Mouse (Mus musculus) regulatory T cell (primary cell): ENCODE data around the gene Ces2b.
"Not testable (repeated sequence)": the region's sequence is repeated elsewhere in the genome, so short reads cannot be mapped to it uniquely, and the experiment has no call there.

Source experiments
- in situ Hi-C: fragments of 300-600 bp; cut with MboI, MseI; formaldehyde crosslinking; loops from one replicate; pipeline ENCODE4 v1.15.1; 2025; ENCODE audit warnings: high pct_unique_total_duplicates

The Ces2b gene

GRCm38 (mm10) chr8:104831440-104831839, at the start of gene Ces2b:
Gene Ces2b (plus strand): TSS chr8:104831572.
- in situ Hi-C loops, result no loop called here

GRCm38 (mm10) chr8:104787049-104787448, 44.3 kb upstream of the Ces2b start:
- in situ Hi-C loops, result no loop called here

- in situ Hi-C loops, result no loop called here
Measured at GRCm38 (mm10) chr8:104788929-104789328, 42.4 kb upstream of the Ces2b start.

DNA sequence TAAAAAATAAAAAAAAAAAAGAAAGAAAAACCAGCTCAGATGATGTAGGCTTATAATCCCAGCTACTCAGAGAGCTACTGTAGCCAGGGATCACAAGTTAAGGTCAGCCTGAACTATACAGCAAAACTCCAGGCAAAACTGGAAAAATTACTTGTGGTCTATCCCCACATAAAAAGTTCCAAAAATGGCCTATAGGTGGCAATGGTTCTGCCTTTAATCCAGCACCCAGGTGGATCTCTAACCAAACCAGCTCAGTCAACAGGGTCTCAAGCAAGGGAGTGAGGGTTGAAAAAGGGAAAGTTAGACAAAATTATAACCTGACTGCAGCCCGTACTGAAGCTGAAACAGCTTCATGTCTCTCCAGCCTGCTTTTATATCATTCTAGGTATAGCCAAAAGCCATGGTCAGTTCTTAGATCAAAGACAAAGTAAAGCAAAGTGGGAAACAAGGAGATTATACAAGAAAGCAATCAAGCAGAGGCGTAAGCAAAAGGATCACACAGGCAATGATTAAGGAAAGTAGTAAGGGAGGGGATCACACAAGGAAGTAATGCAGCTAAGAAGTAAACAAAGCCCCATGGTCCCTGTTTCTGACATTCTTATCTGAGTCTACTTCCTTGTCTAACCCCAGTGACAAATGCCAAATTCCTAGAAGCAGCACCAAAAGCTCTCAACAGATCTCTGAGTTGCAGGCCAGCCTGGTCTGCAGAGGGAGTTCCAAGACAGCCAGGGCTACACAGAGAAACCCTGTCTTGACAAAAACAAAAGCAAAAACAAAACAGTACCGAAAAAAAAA, 41.3 kb upstream of the Ces2b start:
- in situ Hi-C loops, result no loop called here

GRCm38 (mm10) chr8:104799385-104799784, 32.0 kb upstream of the Ces2b start:
- in situ Hi-C loops, result loop anchor here (5.0 kb wide), 1 partner anchor 997 kb away; no protein-coding TSS in a partner anchor

DNA sequence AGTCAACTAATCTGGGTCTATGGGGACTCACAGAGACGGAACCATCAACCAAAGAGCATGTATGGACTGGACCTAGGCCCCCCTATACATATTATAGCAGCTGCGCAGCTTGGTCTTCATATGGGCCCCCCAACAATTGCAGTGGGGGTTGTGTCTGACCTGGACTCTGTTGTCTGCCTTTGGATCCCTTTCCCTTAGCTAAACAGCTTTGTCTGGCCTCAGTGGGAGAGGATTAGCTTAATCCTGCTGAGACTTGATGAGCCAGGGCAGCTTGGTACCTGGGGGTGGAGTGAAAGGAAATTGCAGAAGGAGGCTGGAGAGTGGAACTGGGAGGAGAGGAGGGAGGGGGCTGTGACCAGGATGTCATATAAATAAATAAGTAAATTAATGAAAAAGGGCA, 25.2 kb upstream of the Ces2b start:
- in situ Hi-C loops, result no loop called here

DNA sequence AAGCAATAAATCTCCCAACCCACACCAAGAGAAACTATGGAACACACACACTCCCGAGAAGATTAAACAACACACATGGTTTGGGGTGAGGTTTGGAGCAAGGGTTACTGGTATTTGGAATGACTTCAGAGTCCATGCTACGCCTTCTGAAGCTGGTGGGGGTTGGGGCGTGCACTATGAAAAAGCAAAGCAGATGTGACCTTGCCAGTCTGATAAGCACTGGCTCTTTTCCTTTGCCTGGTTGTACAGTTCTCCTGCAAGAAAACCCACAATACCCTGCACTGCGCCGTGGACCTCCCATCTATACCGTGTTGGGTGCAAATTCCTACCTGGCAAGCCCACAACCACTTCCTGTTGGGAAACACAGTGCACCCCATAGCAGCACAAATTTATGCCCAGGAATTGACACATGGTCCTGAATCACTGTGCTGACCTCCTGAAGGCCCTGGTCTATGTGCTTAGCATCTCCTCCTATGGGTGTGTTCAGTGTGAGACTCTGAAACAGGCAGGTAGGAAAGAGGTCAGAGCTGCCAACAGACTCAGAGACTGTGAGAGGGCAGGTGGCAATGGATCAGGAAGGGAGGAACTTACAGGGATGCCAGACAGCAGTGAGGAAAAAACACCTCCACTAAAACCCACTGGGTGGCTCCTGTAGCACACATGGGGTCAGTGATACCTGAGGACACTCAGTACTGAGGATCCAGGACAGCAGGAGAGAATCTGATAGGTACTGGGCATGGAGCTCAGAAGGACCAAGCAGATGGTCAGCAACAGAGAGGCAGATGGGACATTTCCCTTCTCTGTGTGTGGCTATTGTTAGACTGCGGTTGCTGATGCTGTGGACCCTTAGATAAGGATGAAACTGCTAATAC, 22.6 kb upstream of the Ces2b start:
- in situ Hi-C loops, result no loop called here

GRCm38 (mm10) chr8:104809436-104809835, 21.9 kb upstream of the Ces2b start:
- in situ Hi-C loops, result no loop called here

DNA sequence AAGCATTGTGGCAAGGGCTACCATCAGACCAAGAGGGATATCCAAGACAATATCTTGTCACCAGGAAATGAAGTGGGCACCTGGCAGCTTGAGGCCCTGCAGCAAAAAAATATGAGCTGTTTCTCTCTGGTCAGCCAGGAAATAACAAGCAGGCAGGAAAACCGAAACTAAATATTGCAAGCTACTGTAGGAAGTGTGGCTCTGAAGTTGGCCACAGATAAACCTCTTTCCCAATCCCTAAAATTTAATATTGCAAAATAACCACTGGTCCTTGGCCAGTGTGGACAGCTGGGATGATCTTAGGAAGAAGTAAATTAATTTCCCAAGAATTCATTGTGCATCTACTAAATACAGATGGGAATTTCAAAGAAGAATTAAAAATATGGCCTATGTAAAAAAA, 4.5 kb upstream of the Ces2b start:
- in situ Hi-C loops, result no loop called here

DNA sequence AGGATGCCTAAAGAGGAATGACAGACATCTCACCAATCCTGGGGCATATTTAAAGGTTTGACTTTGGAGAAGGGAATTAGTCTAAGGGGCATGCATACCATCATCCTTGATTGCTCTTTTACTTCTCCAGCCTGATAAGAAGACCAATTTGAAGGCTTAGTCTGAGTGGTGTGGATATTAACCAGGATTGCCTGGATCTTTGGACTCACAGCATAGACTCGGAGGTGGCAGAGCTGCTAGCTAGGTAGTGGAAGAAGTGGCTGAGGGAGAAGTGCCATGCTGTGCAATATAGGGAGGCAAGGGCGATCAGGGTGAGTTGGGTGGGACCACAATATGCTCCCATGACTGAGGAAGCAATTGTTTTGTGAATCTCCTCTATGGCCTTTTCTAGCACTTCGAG, 3.2 kb upstream of the Ces2b start:
- in situ Hi-C loops, result no loop called here

GRCm38 (mm10) chr8:104841360-104842078, 10.1 kb downstream of the Ces2b start:
- in situ Hi-C loops, result loop anchor here (5.0 kb wide), 1 partner anchor 46 kb away; no protein-coding TSS in a partner anchor

DNA sequence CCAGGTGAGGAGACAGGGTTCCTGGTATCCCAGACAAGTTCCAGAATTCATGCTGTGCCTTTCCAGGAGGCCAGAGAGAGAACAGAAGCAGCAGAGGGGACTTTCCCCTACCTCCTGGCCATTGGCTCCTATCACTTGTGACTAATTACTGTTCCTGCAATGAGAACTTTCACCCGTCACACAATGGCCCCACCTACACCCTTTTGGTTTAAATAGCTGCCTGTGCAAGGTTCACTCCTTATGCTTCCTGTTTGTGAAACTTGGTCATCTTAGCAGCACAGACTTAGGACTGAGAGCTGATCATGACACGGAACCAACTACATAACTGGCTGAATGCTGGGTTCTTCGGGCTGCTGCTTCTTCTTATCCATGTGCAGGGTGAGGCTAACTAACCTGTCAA, 15.5 kb downstream of the Ces2b start, which contains the start of gene Ces2c:
Gene Ces2c (plus strand): TSS at position 238 of the 400 bp plus-strand sequence.
- in situ Hi-C loops, result no loop called here

- in situ Hi-C loops, result no loop called here
Measured at GRCm38 (mm10) chr8:104847741-104848462, 16.5 kb downstream of the Ces2b start.

GRCm38 (mm10) chr8:104866844-104867531, 35.6 kb downstream of the Ces2b start:
- in situ Hi-C loops, result not testable (repeated sequence)

DNA sequence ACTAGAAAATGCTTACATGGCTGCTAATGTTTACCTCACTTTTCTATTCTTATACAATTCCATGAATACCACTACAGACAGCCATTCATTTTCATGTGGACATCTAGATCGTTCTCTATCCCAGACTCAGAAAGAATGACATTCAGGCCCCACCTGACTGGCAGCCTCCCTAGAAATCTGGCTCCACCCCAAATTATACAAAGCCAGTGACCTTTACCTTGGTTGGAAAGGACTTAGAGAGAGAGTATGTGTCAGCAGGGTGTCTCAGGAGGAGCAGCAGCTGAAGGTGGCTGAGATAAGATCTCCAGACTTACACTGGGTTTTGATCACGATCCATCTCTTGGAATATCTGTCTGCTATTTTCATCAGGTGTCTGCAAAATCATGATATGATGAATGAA, 37.5 kb downstream of the Ces2b start:
- in situ Hi-C loops, result not testable (repeated sequence)

DNA sequence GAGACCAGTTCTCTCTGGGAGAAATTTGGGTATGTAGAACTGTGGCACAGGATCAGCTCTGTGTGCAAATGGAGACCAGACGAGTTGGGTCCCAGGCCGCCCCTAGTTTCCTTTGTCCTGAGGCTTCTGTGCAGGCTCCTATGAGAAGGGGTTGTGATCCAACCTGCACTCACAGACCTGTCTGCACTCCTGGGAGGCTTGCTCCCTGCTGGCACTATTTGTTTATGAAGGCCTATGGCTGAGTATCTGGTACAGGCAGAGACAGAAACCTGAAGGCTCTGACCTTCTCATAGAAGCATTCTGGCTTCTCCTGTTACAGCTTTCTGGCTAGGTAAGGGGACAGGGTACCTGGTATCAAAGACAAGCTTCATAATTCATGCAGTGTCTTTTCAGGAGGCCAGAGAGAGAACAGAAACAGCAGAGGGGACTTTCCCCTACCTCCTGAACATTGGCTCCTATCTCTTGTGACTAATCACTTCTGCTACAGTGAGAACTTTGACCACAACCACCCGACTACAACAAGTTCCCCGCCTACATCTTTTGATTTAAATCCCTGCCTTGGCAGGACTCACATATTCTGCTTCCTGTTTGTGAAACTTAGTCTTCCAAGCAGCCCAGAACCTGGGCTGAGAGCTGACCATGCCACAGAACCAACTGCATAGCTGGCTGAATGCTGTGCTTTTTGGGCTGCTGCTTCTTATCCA, 55.0 kb downstream of the Ces2b start:
- in situ Hi-C loops, result loop anchor here (5.0 kb wide), 1 partner anchor 44 kb away; no protein-coding TSS in a partner anchor
